Comparison of ENCODE assay signal across 20 mouse cellular contexts in the genomic region with DNA sequence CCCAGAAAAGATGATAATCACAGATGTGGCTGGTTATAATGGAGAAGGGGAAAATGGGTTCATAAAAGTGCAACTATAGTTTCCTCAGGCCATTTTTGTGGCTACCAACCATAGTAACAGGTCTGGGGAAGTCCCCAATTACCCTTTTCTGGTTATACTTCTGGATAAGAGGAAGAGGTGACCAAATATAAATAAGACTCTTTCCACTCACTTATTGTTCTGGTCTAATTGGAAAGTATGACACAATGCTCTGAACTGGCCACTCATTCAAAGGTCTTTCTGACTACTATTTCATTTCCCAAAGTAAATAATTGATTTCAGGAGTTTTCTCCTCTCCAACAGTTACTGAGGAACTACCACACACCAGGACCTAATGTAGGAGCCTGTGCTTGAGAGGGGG. TPM values are rescaled to one million over a fixed set of nuclear protein-coding genes. Genes with fewer than 3 reads are reported as not detected.
A peak's percentile ranks its signal among the peaks of the same experiment; 100 is the strongest.
DNase-seq lines count a peak whose midpoint lies in the region; ATAC-seq and TF ChIP-seq lines count a peak whose summit lies in the region.
"Had no signal": no experiment of that assay in that cellular context is flagged by ENCODE, and none has a peak within 500 bp of the region (broad histone marks: within the 10 kb centered on the region; RNA-seq: fewer than 3 reads in every experiment).

No protein-coding gene starts in this region.

- no peaks in the 10 kb centered on the region for H3K27me3 ChIP-seq in splenic B cell, adult 2 months (ENCODE audit: control insufficient read depth, insufficient read depth, low read length, poor library complexity, severe bottlenecking)
- no peaks in the 10 kb centered on the region for H3K27me3 ChIP-seq in hindbrain, embryonic 10.5 days (ENCODE audit: insufficient read depth, poor library complexity, severe bottlenecking)
- H3K27me3 ChIP-seq: forebrain, embryonic 13.5 days; heart, embryonic 13.5 days; hindbrain, embryonic 12.5 days had no signal

- no peak overlapping the region for H3K4me3 ChIP-seq in layer of hippocampus, adult 2 months
- H3K4me3 ChIP-seq in hindbrain, embryonic 10.5 days = no peak overlapping the region
- H3K4me3 ChIP-seq: embryonic facial prominence, embryonic 10.5 days; forebrain, embryonic 13.5 days; heart, embryonic 13.5 days; hindbrain, embryonic 12.5 days had no signal

- no peaks in the 10 kb centered on the region for H3K9me3 ChIP-seq in hindbrain, embryonic 10.5 days
- H3K9me3 ChIP-seq: embryonic facial prominence, embryonic 10.5 days; forebrain, embryonic 13.5 days; heart, embryonic 13.5 days; hindbrain, embryonic 12.5 days had no signal

- 0 out of 2 replicates have a peak, but pooled peaks cover under 1% of the 10 kb centered on the region for H3K4me1 ChIP-seq in hindbrain, embryonic 10.5 days (replicated peaks)
- H3K4me1 ChIP-seq: embryonic facial prominence, embryonic 10.5 days; heart, embryonic 13.5 days; hindbrain, embryonic 12.5 days had no signal

- TF ChIP-seq CTCF in layer of hippocampus, adult 2 months (conservative IDR thresholded peaks at IDR 0.05) = no peak

- peak overlapping the region; percentile 69; the same call in 1 of the 2 replicates for H3K27ac ChIP-seq in layer of hippocampus, adult 2 months
- no peak overlapping the region for H3K27ac ChIP-seq in hindbrain, embryonic 10.5 days
- H3K27ac ChIP-seq: embryonic facial prominence, embryonic 10.5 days; forebrain, embryonic 13.5 days; heart, embryonic 13.5 days; hindbrain, embryonic 12.5 days had no signal

- peak; percentile 77 for ATAC-seq in megakaryocyte, adult 5-6 weeks (ENCODE audit: poor library complexity, severe bottlenecking)
- ATAC-seq: forebrain, embryonic 13.5 days; forebrain, postnatal 0 days; hindbrain, embryonic 16.5 days had no signal

- no peaks in the 10 kb centered on the region for H3K36me3 ChIP-seq in splenic B cell, adult 2 months (ENCODE audit: control insufficient read depth, insufficient read depth, low read length, poor library complexity, severe bottlenecking)
- no peaks in the 10 kb centered on the region for H3K36me3 ChIP-seq in hindbrain, embryonic 10.5 days
- H3K36me3 ChIP-seq: embryonic facial prominence, embryonic 10.5 days; heart, embryonic 13.5 days; hindbrain, embryonic 12.5 days had no signal

- DNase-seq in layer of hippocampus, adult 2 months (ENCODE audit: low spot score in 2 of 2) = no peak
- DNase-seq in layer of hippocampus, adult 18-20 months (ENCODE audit: low spot score in 2 of 2) = no peak
- peak; percentile 27 to 37 for DNase-seq in spleen, postnatal 36 days (ENCODE audit: low spot score in 2 of 2)
- no peak for DNase-seq in spleen, postnatal 4 days (ENCODE audit: low spot score in 2 of 2)
- DNase-seq in splenic B cell, adult 2 months (ENCODE audit: low read depth, low spot score) = peak; percentile 50
- no peak for DNase-seq in hindbrain, embryonic 10.5 days (ENCODE audit: low spot score)
- DNase-seq in embryo, embryonic 10 days (ENCODE audit: low spot score) = no peak
- DNase-seq: adrenal gland, adult 2 months; adrenal gland, postnatal 25 days; cerebellum, adult 8-10 months; cerebellum, postnatal 25 days; forebrain, postnatal 0 days; gastrocnemius, postnatal 14 days; heart, postnatal 36 days had no signal

RNA-seq across cellular contexts. Expression of a gene that starts 19.3 kb away (rescaled TPM):
- total RNA-seq in layer of hippocampus, adult 2 months (2021) = 100 to 1,000 TPM; 126 to 132 TPM
- 100 to 1,000 TPM; 124 to 125 TPM for total RNA-seq in layer of hippocampus, adult 18-20 months (2021)
- 53.4 and 59.1 TPM in 2 replicates for total RNA-seq in megakaryocyte, adult 5-6 weeks (2015)
- total RNA-seq in megakaryocyte, adult 5-6 weeks (2017) = 26.8 and 36.8 TPM in 2 replicates
- 17.9 and 22.2 TPM in 2 replicates for polyA plus RNA-seq in hindbrain, embryonic 10.5 days (2016; fragmentation: Nextera tagmentation; extraction: Ambion mirVana)

Comparison
In these comparisons a context has a peak if more than half of its experiments do, and no peak if none do; other contexts are left out.
1. DNase-seq: peak in spleen, postnatal 36 days (2 of 2) and splenic B cell, adult 2 months (single experiment); none in layer of hippocampus, adult 2 months (0 of 2), layer of hippocampus, adult 18-20 months (0 of 2), spleen, postnatal 4 days (0 of 2), hindbrain, embryonic 10.5 days (single experiment) and embryo, embryonic 10 days (single experiment).